Comparison of ENCODE assay signal across 13 mouse cellular contexts in genomic region chr2:3765957-3766783, GRCm38 (mm10).
DNase-seq lines count a peak whose midpoint lies in the region; ATAC-seq and TF ChIP-seq lines count a peak whose summit lies in the region.
"Had no signal": no experiment of that assay in that cellular context is flagged by ENCODE, and none has a peak within 500 bp of the region (broad histone marks: within the 10 kb centered on the region; RNA-seq: fewer than 3 reads in every experiment).

No protein-coding gene starts in this region.

- no peaks in the 10 kb centered on the region for H3K27me3 ChIP-seq in intestine, embryonic 14.5 days (replicated peaks; ENCODE audit: control insufficient read depth, insufficient read depth, low read length)
- H3K27me3 ChIP-seq in intestine, postnatal 0 days (replicated peaks; ENCODE audit: control insufficient read depth, insufficient read depth, low read length), result no peaks in the 10 kb centered on the region
- no peaks in the 10 kb centered on the region for H3K27me3 ChIP-seq in heart, postnatal 0 days (ENCODE audit: control insufficient read depth, insufficient read depth, low read length)
- H3K27me3 ChIP-seq: CH12.LX; hindbrain, embryonic 13.5 days; neural tube, embryonic 15.5 days had no signal

- H3K9me3 ChIP-seq in intestine, embryonic 14.5 days (ENCODE audit: control insufficient read depth, low read length), result no peaks in the 10 kb centered on the region
- no peaks in the 10 kb centered on the region for H3K9me3 ChIP-seq in intestine, postnatal 0 days (ENCODE audit: control insufficient read depth)
- H3K9me3 ChIP-seq in heart, postnatal 0 days (replicated peaks; ENCODE audit: control insufficient read depth, low read length), result no peaks in the 10 kb centered on the region
- H3K9me3 ChIP-seq: hindbrain, embryonic 13.5 days; neural tube, embryonic 15.5 days had no signal

- TF ChIP-seq EP300 in heart, postnatal 0 days (IDR thresholded peaks at IDR 0.05; ENCODE audit: low read depth), result no peak

- H3K4me3 ChIP-seq in intestine, embryonic 14.5 days (ENCODE audit: low read depth, low read length), result no peak overlapping the region
- H3K4me3 ChIP-seq in intestine, postnatal 0 days (ENCODE audit: low read depth, low read length), result no peak overlapping the region
- no peak overlapping the region for H3K4me3 ChIP-seq in heart, postnatal 0 days (ENCODE audit: low read depth, low read length)
- H3K4me3 ChIP-seq: hindbrain, embryonic 13.5 days; layer of hippocampus, adult 2 months; neural tube, embryonic 15.5 days had no signal

- H3K4me2 ChIP-seq in intestine, embryonic 14.5 days (ENCODE audit: low read length), result no peak overlapping the region
- no peak overlapping the region for H3K4me2 ChIP-seq in intestine, postnatal 0 days (replicated peaks; ENCODE audit: low read depth)
- no peak overlapping the region for H3K4me2 ChIP-seq in heart, postnatal 0 days (ENCODE audit: low read depth, low read length)
- H3K4me2 ChIP-seq: hindbrain, embryonic 13.5 days; neural tube, embryonic 15.5 days had no signal

- ATAC-seq in intestine, embryonic 14.5 days (replicated peaks; ENCODE audit: low FRiP score, low TSS enrichment, low read depth), result no peak
- ATAC-seq in intestine, postnatal 0 days, result no peak
- ATAC-seq in heart, postnatal 0 days (ENCODE audit: insufficient read depth, low read depth), result peak; percentile 22; the same call in 1 of the 2 replicates
- ATAC-seq in erythroblast, adult 5-6 weeks (replicated peaks; ENCODE audit: low FRiP score, poor library complexity, severe bottlenecking), result no peak

- H3K9ac ChIP-seq in intestine, embryonic 14.5 days (ENCODE audit: low read length), result no peak overlapping the region
- no peak overlapping the region for H3K9ac ChIP-seq in intestine, postnatal 0 days (ENCODE audit: low read depth, low read length)
- no peak overlapping the region for H3K9ac ChIP-seq in heart, postnatal 0 days (replicated peaks; ENCODE audit: low read depth, low read length)
- H3K9ac ChIP-seq: hindbrain, embryonic 13.5 days; neural tube, embryonic 15.5 days had no signal

- TF ChIP-seq CTCF in intestine, postnatal 0 days (IDR thresholded peaks at IDR 0.05; ENCODE audit: low read depth), result no peak
- TF ChIP-seq CTCF in heart, postnatal 0 days (IDR thresholded peaks at IDR 0.05; ENCODE audit: low read depth), result no peak

- no peaks in the 10 kb centered on the region for H3K36me3 ChIP-seq in intestine, embryonic 14.5 days (ENCODE audit: control insufficient read depth, insufficient read depth, low read length)
- no peaks in the 10 kb centered on the region for H3K36me3 ChIP-seq in intestine, postnatal 0 days (ENCODE audit: control insufficient read depth, insufficient read depth)
- H3K36me3 ChIP-seq in heart, postnatal 0 days (replicated peaks; ENCODE audit: control insufficient read depth, insufficient read depth, low read length), result no peaks in the 10 kb centered on the region
- H3K36me3 ChIP-seq: hindbrain, embryonic 13.5 days; neural tube, embryonic 15.5 days had no signal

- DNase-seq in intestine, embryonic 14.5 days (ENCODE audit: low spot score), result peak; percentile 61
- DNase-seq in thymus, postnatal 4 days, result peak; percentile 3
- no peak for DNase-seq in thymus, postnatal 25 days
- DNase-seq in heart, postnatal 0 days (ENCODE audit: low spot score), result no peak
- DNase-seq in thymus, adult 18-20 months, result no peak
- DNase-seq: adrenal gland, adult 8-10 months; cerebellum, postnatal 36 days had no signal

- WGBS in intestine, embryonic 14.5 days, result 42% methylated on average over 11 of the region's 11 CpGs
- WGBS in intestine, postnatal 0 days, result 59% methylated on average over 11 of the region's 11 CpGs
- 53% methylated on average over 11 of the region's 11 CpGs for WGBS in heart, postnatal 0 days

- H3K27ac ChIP-seq in intestine, embryonic 14.5 days (ENCODE audit: low read depth), result peak overlapping the region; percentile 36
- no peak overlapping the region for H3K27ac ChIP-seq in intestine, postnatal 0 days (ENCODE audit: low read depth, low read length)
- H3K27ac ChIP-seq in heart, postnatal 0 days (ENCODE audit: low read depth), result peak overlapping the region; percentile 35; the same call in 1 of the 2 replicates
- H3K27ac ChIP-seq: hindbrain, embryonic 13.5 days; layer of hippocampus, adult 2 months; neural tube, embryonic 15.5 days had no signal

- peaks cover 21% of the 10 kb centered on the region for H3K4me1 ChIP-seq in intestine, embryonic 14.5 days (replicated peaks; ENCODE audit: control insufficient read depth, insufficient read depth, low read length)
- H3K4me1 ChIP-seq in intestine, postnatal 0 days (replicated peaks; ENCODE audit: control insufficient read depth, insufficient read depth, low read length), result no peaks in the 10 kb centered on the region
- H3K4me1 ChIP-seq in heart, postnatal 0 days (ENCODE audit: control insufficient read depth, insufficient read depth), result peaks cover 36% of the 10 kb centered on the region
- H3K4me1 ChIP-seq: neural tube, embryonic 15.5 days had no signal

Comparison
In these comparisons a context has a peak if more than half of its experiments do, and no peak if none do; other contexts are left out.
1. DNase-seq: peak in intestine, embryonic 14.5 days (single experiment) and thymus, postnatal 4 days (single experiment); none in thymus, postnatal 25 days (single experiment), heart, postnatal 0 days (single experiment) and thymus, adult 18-20 months (0 of 2).